14 mouse cellular contexts compared by ENCODE assay signal in genomic region chr12:55461767-55462166, GRCm38 (mm10). TPM values are rescaled to one million over a fixed set of nuclear protein-coding genes. Genes with fewer than 3 reads are reported as not detected.
DNase-seq lines count a peak whose midpoint lies in the region; ATAC-seq and TF ChIP-seq lines count a peak whose summit lies in the region.
"Had no signal": no experiment of that assay in that cellular context is flagged by ENCODE, and none has a peak within 500 bp of the region (broad histone marks: within the 10 kb centered on the region; RNA-seq: fewer than 3 reads in every experiment).

No protein-coding gene starts in this region.

- H3K4me2 ChIP-seq in kidney, postnatal 0 days (ENCODE audit: low read length), result no peak overlapping the region
- H3K4me2 ChIP-seq: liver, embryonic 13.5 days; midbrain, embryonic 11.5 days had no signal

- no peak overlapping the region for H3K9ac ChIP-seq in kidney, postnatal 0 days (ENCODE audit: low read depth, low read length)
- H3K9ac ChIP-seq: forebrain, postnatal 0 days; liver, embryonic 13.5 days had no signal

- 0 out of 2 replicates have a peak overlapping the region, but pooled peaks have one; percentile 36 for H3K27ac ChIP-seq in kidney, postnatal 0 days
- H3K27ac ChIP-seq: liver, embryonic 13.5 days had no signal

- no peaks in the 10 kb centered on the region for H3K36me3 ChIP-seq in kidney, postnatal 0 days (ENCODE audit: insufficient read depth, low read length)
- H3K36me3 ChIP-seq: liver, embryonic 13.5 days had no signal

- 46% methylated on average over 6 of the region's 6 CpGs for WGBS in kidney, postnatal 0 days

- TF ChIP-seq CTCF in kidney, postnatal 0 days (IDR thresholded peaks at IDR 0.05; ENCODE audit: low read depth), result no peak

- no peaks in the 10 kb centered on the region for H3K27me3 ChIP-seq in kidney, postnatal 0 days (ENCODE audit: insufficient read depth, low read length)

- peak; percentile 42 for DNase-seq in adrenal gland, adult 2 months
- DNase-seq in adrenal gland, postnatal 4 days (ENCODE audit: low spot score in 2 of 2), result no peak
- DNase-seq in kidney, postnatal 0 days (ENCODE audit: low spot score), result peak; percentile 40
- DNase-seq in kidney, adult 11 months, result no peak
- peak; percentile 18 for DNase-seq in forelimb bud, embryonic 11.5 days (ENCODE audit: low read depth, low spot score)
- DNase-seq in lung, postnatal 10 days, result peak; percentile 48
- DNase-seq in embryo, embryonic 10.5 days (ENCODE audit: low spot score), result no peak
- no peak for DNase-seq in layer of hippocampus, postnatal 10 days (ENCODE audit: low spot score in 2 of 2)
- DNase-seq: cerebellum, postnatal 10 days; forebrain, postnatal 0 days; heart, adult 11 months; liver, embryonic 13.5 days; retina, postnatal 1 day had no signal

- peaks cover 36% of the 10 kb centered on the region for H3K4me1 ChIP-seq in kidney, postnatal 0 days (replicated peaks; ENCODE audit: insufficient read depth, low read length)

- no peak overlapping the region for H3K4me3 ChIP-seq in kidney, postnatal 0 days (replicated peaks; ENCODE audit: low read depth, low read length)
- H3K4me3 ChIP-seq: liver, embryonic 13.5 days had no signal

- ATAC-seq in kidney, postnatal 0 days (replicated peaks; ENCODE audit: low FRiP score, low read depth), result no peak
- ATAC-seq: forebrain, postnatal 0 days had no signal

- no peaks in the 10 kb centered on the region for H3K9me3 ChIP-seq in kidney, postnatal 0 days (replicated peaks; ENCODE audit: low read length)
- H3K9me3 ChIP-seq: liver, embryonic 13.5 days had no signal

RNA-seq across cellular contexts. Expression of gene Nfkbia, which starts 30.7 kb away (rescaled TPM):
- total RNA-seq in adrenal gland, adult 2 months (2021), result 10 to 100 TPM; 90.6 to 94.6 TPM
- polyA plus RNA-seq in adrenal gland, adult 2 months (2012; rRNA removed), result 197 and 256 TPM in 2 replicates
- total RNA-seq in adrenal gland, postnatal 4 days (2021), result 100 to 1,000 TPM; 108 to 131 TPM
- 73.1 and 82.7 TPM in 2 replicates for polyA plus RNA-seq in kidney, postnatal 0 days (2015; fragmentation: Nextera tagmentation; extraction: Ambion mirVana)
- total RNA-seq in layer of hippocampus, postnatal 10 days (2021), result 10 to 100 TPM; 34.0 to 43.0 TPM

Comparison
In these comparisons a context has a peak if more than half of its experiments do, and no peak if none do; other contexts are left out.
1. DNase-seq: peak in adrenal gland, adult 2 months (single experiment), kidney, postnatal 0 days (single experiment), forelimb bud, embryonic 11.5 days (single experiment) and lung, postnatal 10 days (single experiment); none in adrenal gland, postnatal 4 days (0 of 2), kidney, adult 11 months (single experiment), embryo, embryonic 10.5 days (single experiment) and layer of hippocampus, postnatal 10 days (0 of 2).